Mouse (Mus musculus): ENCODE measurements around the gene Il15ra.
A peak's percentile ranks its signal among the peaks of the same experiment; 100 is the strongest.

Gene Il15ra

GRCm38 (mm10) chr2:11778087-11778823 is 73.2 kb downstream of the Il15ra start:
- peak; percentile 75 for DNase-seq (ENCODE audit: low spot score)
